Mouse (Mus musculus): Measurements from ENCODE around the gene Diaph3. TPM values are rescaled to one million over a fixed set of nuclear protein-coding genes. Genes with fewer than 3 reads are reported as not detected.

Diaph3 gene
- polyA plus RNA-seq (2015; fragmentation: Illumina TruSeq; extraction: RNeasy Lipid Tissue Mini Kit (QIAGEN cat#74804); ENCODE audit: insufficient read depth, low replicate concordance): 6.0 TPM

DNA sequence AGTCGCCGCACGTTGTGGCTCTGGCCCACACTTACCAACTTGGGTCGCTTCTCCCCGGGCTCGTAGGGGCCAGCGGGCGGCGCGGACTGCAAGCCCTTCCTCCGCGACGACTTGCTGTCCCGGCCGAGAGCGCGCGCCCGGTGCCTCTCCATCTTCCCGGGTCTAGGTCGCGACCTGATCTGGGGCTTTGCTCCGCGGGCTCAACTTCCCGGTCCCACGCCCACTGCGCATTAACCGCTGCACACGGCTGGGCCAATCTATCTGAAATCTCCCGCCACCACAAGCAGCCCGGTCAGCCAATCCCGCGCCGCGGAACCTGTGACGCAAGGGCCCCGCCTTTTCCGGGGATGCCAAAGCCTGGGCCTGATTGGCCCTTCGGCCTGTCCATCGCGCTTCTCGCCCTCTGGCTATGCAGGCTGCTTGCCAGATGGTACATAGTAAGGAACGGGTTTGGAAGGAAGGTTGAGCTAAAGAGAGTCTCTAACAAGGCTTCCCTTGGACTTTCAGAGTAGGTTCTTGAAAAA lies at the start of gene Diaph3:
Diaph3 (minus strand) TSS at position 273 of the 524 bp plus-strand sequence.

Data from spleen, adult 10 weeks (tissue).